Mouse (Mus musculus): ENCODE results near the gene Rap1gap2. TPM values are rescaled to one million over a fixed set of nuclear protein-coding genes. Genes with fewer than 3 reads are reported as not detected.
A peak's percentile ranks its signal among the peaks of the same experiment; 100 is the strongest.

Rap1gap2 gene
- total and polyA plus RNA-seq, 3 experiments, result 55.4 to 79.8 (median 76.6) TPM

DNA sequence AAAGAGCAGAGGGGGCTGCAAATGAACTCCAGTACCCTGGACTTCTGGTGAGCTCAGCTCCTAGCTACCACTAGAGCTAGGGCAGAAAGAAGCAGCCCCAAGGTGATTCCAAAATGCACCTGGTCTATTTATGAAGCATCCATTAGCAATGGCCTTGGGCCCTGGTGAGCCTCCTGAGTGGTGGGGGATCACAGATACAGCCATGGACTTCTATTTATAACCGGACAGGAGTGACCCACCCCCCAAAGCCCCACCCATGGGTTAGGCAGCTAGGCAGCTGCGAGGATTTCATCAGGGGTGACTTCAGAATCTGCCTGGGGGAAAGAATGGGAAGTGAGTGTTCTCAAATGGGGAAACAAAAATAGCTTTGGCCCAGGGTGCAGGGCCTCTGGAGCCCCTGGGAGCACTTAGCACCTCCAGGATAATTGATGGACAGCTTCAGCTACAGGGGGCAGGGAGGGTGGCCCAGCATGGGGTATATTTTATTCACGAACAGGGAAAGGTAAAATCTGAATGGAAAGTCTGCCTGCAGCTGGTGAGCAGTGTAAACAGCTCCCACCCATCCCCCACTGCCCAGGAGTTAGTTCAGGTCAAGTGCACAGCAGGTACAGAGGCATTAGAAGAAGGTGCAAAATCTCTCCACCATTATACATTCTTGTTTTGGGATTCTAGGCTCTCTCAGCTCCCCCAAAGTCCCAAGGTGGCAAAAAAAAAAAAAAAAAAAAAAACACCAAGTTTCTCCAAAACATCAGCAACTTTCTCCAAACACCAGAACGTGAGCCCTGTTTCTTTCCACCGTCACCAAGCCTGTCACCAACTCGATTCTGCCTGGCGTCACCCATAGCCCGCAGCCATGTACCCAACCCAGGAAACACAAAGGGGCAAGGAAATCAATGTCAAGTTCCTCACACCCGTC, 86.4 kb downstream of the Rap1gap2 start:
- H3K79me2 ChIP-seq (replicated peaks; ENCODE audit: control insufficient read depth, extremely low read depth, insufficient read depth, poor library complexity, severe bottlenecking), result peaks cover 30% of the 10 kb centered on the region
- H3K4me3 ChIP-seq (replicated peaks in 1 of 3; ENCODE audit: low read depth in 2 of 3, low read length in 2 of 3, poor library complexity in 1 of 3), result peak overlapping the region; percentile 55 to 90 (median 68)
- peak overlapping the region; percentile 98 for H3K27ac ChIP-seq (ENCODE audit: insufficient read depth, low read depth)
- H3K9me3 ChIP-seq (replicated peaks; ENCODE audit: low read length), result no peaks in the 10 kb centered on the region
- peaks cover 24 to 60% of the 10 kb centered on the region in 2 experiments for H3K4me1 ChIP-seq (ENCODE audit: control insufficient read depth in 1 of 2, insufficient read depth in 2 of 2)
- no peaks in the 10 kb centered on the region for H3K27me3 ChIP-seq (replicated peaks)
- DNase-seq (ENCODE audit: extremely low read depth), result peak; percentile 87
- dilution Hi-C loops (cut with MboI; ENCODE audit: extremely low pct_ligation_motif_present, extremely low pct_unique_long_range_greater_than_20kb, low sequenced_read_pairs) (no loop called here), in situ Hi-C loops (cut with MboI; ENCODE audit: low pct_ligation_motif_present, low pct_unique_long_range_greater_than_20kb, low sequenced_read_pairs) (loop anchor here (5.0 to 10.0 kb wide), 2 partner anchors 37 to 130 kb away; no protein-coding TSS in a partner anchor)
- TF ChIP-seq MAFK (IDR thresholded peaks at IDR 0.05; ENCODE audit: insufficient replicate concordance, low read length), result peak; percentile 66; the same call in 1 of the 2 replicates
- TF ChIP-seq TBP (conservative IDR thresholded peaks at IDR 0.05; ENCODE audit: low read depth, low read length), result peak; percentile 88
- no peak; the same call in 1 of the 2 replicates for TF ChIP-seq POLR2A (IDR thresholded peaks at IDR 0.05; ENCODE audit: low read depth, low read length)
- peak; percentile 82 for TF ChIP-seq ZNF384 (IDR thresholded peaks at IDR 0.05; ENCODE audit: low read depth, low read length)
- peak; percentile 94 for TF ChIP-seq CHD2 (IDR thresholded peaks at IDR 0.05; ENCODE audit: low read length)
- TF ChIP-seq TCF12 (IDR thresholded peaks at IDR 0.05; ENCODE audit: low read depth, low read length), result peak; percentile 94
- 0 out of 2 replicates have a peak, but pooled peaks have one; percentile 15 for TF ChIP-seq MAX (IDR thresholded peaks at IDR 0.05; ENCODE audit: low read length)
- TF ChIP-seq CHD1 (IDR thresholded peaks at IDR 0.05; ENCODE audit: low read depth, low read length), result no peak
- no peak for TF ChIP-seq HCFC1 (IDR thresholded peaks at IDR 0.05; ENCODE audit: low read depth, low read length)
- no peak for TF ChIP-seq POLR2AphosphoS2 (IDR thresholded peaks at IDR 0.05; ENCODE audit: low read depth, low read length)
- no peak for TF ChIP-seq SMC3 (IDR thresholded peaks at IDR 0.05; ENCODE audit: low read depth, low read length)
- TF ChIP-seq ZKSCAN1 (IDR thresholded peaks at IDR 0.05; ENCODE audit: borderline replicate concordance, low read depth, low read length), result no peak
- no peak; the same call in 1 of the 2 replicates for TF ChIP-seq MXI1 (IDR thresholded peaks at IDR 0.05; ENCODE audit: low read depth, low read length)
- TF ChIP-seq USF1 (IDR thresholded peaks at IDR 0.05; ENCODE audit: low read depth, low read length), result no peak
- TF ChIP-seq KAT2A (IDR thresholded peaks at IDR 0.05; ENCODE audit: insufficient replicate concordance, low read length), result no peak
- TF ChIP-seq ETS1 (conservative IDR thresholded peaks at IDR 0.05; ENCODE audit: low read depth, low read length), result peak; percentile 88
- TF ChIP-seq RCOR1 (conservative IDR thresholded peaks at IDR 0.05; ENCODE audit: low read depth, low read length), result peak; percentile 80; the same call in 1 of the 2 replicates
- TF ChIP-seq MAZ (IDR thresholded peaks at IDR 0.05; ENCODE audit: low read depth, low read length), result peak; percentile 69; the same call in 1 of the 2 replicates
- TF ChIP-seq JUN (IDR thresholded peaks at IDR 0.05; ENCODE audit: insufficient read depth, low read depth, low read length), result peak; percentile 34
- peak; percentile 87 for TF ChIP-seq BHLHE40 (IDR thresholded peaks at IDR 0.05; ENCODE audit: low read depth, low read length)
- TF ChIP-seq NRF1 (IDR thresholded peaks at IDR 0.05; ENCODE audit: low read depth, low read length), result no peak
- TF ChIP-seq NELFE (IDR thresholded peaks at IDR 0.05; ENCODE audit: low read depth, low read length), result no peak
- no peak; the same call in 1 of the 2 replicates for TF ChIP-seq SIN3A (IDR thresholded peaks at IDR 0.05; ENCODE audit: low read length)
- TF ChIP-seq EP300 (IDR thresholded peaks at IDR 0.05; ENCODE audit: low read length), result peak; percentile 94
- no peak for TF ChIP-seq USF2 (conservative IDR thresholded peaks at IDR 0.05; ENCODE audit: low read depth, low read length)
- TF ChIP-seq GABPA (IDR thresholded peaks at IDR 0.05; ENCODE audit: insufficient replicate concordance, low read depth, low read length), result no peak
- peak; percentile 21; the same call in 1 of the 2 replicates for TF ChIP-seq JUND (conservative IDR thresholded peaks at IDR 0.05; ENCODE audit: low read depth, low read length)
- TF ChIP-seq E2F4 (IDR thresholded peaks at IDR 0.05; ENCODE audit: insufficient replicate concordance, low read depth, low read length), result no peak
- TF ChIP-seq CTCF (conservative IDR thresholded peaks at IDR 0.05 in 1 of 2, IDR thresholded peaks at IDR 0.05 in 1 of 2; ENCODE audit: low read depth in 2 of 2, low read length in 2 of 2), result no peak
- no peak for TF ChIP-seq PAX5 (IDR thresholded peaks at IDR 0.05; ENCODE audit: low read length)
- no peak for TF ChIP-seq ZC3H11A (IDR thresholded peaks at IDR 0.05; ENCODE audit: low read depth, low read length)
- TF ChIP-seq IRF4 (IDR thresholded peaks at IDR 0.05; ENCODE audit: low read depth, low read length), result peak; percentile 91
- TF ChIP-seq MYC (IDR thresholded peaks at IDR 0.05; ENCODE audit: low read depth, low read length), result no peak; the same call in none of the 2 replicates
- no peak for TF ChIP-seq ZMIZ1 (IDR thresholded peaks at IDR 0.05; ENCODE audit: low read depth, low read length)
- no peak for TF ChIP-seq UBTF (IDR thresholded peaks at IDR 0.05; ENCODE audit: low read depth, low read length)
- peak; percentile 18 for TF ChIP-seq ELF1 (IDR thresholded peaks at IDR 0.05; ENCODE audit: low read depth, low read length)
- peak; percentile 99 for TF ChIP-seq MEF2A (IDR thresholded peaks at IDR 0.05; ENCODE audit: borderline replicate concordance, low read depth, low read length)
- TF ChIP-seq RAD21 (IDR thresholded peaks at IDR 0.05; ENCODE audit: low read depth, low read length), result no peak
- peak overlapping the region; percentile 97 for H3K9ac ChIP-seq (ENCODE audit: insufficient read depth, low read depth)
- H3K36me3 ChIP-seq (replicated peaks in 1 of 2; ENCODE audit: control insufficient read depth in 1 of 2, insufficient read depth in 1 of 2, low read length in 1 of 2), result peaks cover 0 to 10% of the 10 kb centered on the region in 2 experiments
- H3K4me2 ChIP-seq (ENCODE audit: insufficient read depth, low read depth, poor library complexity, severe bottlenecking), result peak overlapping the region; percentile 83
